Mouse (Mus musculus) lung, adult 2 months (tissue): Measurements from ENCODE around the gene Olfr934.

ENCODE experiments used
- CTCF ChIP-seq: fragments of 200-500 bp; IDR thresholded peaks from 2 replicates; pipeline ENCODE4 v1.5.1; 2011; ENCODE audit warnings: mild to moderate bottlenecking, low read length, control low read depth; ENCODE audit not compliant: insufficient read depth
- POLR2A ChIP-seq: fragments of 200-500 bp; IDR thresholded peaks from 2 replicates; pipeline ENCODE4 v1.6.1; 2011; ENCODE audit warnings: low read depth, mild to moderate bottlenecking, control low read depth, low read length, borderline replicate concordance; ENCODE audit errors: extremely low read depth

DNA sequence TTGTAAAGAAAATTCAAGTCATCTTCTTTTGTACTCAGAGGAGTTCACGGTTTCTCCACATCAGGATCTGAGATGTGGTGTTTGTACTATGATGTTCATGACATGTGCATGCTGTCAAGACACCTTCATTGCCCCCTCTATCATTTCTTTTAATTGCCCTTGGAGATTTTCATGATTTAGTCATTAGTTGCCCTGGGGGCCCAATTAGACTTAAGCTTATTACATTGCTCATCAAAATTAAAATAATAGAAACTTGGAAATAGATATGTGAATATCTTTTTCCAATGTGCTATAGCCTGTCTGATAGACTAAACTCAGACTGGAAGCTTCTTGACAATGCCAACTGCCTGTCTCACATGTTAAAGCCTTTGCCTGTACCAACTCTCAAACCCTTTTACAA is 35.2 kb upstream of the Olfr934 start, which contains the start of gene Olfr146:
- no peak for TF ChIP-seq POLR2A
- no peak for TF ChIP-seq CTCF
